Comparison of ENCODE assay signal across 18 mouse cellular contexts in genomic region chr19:8708954-8709353, GRCm38 (mm10). TPM values are rescaled to one million over a fixed set of nuclear protein-coding genes. Genes with fewer than 3 reads are reported as not detected.
DNase-seq lines count a peak whose midpoint lies in the region; ATAC-seq and TF ChIP-seq lines count a peak whose summit lies in the region.
"Had no signal": no experiment of that assay in that cellular context is flagged by ENCODE, and none has a peak within 500 bp of the region (broad histone marks: within the 10 kb centered on the region; RNA-seq: fewer than 3 reads in every experiment).

No protein-coding gene starts in this region.

- 0 out of 2 replicates have a peak overlapping the region, but pooled peaks have one; percentile 8 for H3K27ac ChIP-seq in intestine, embryonic 16.5 days (ENCODE audit: low read length)
- no peak overlapping the region; the same call in 1 of the 2 replicates for H3K27ac ChIP-seq in intestine, postnatal 0 days (ENCODE audit: low read depth, low read length)
- H3K27ac ChIP-seq in liver, embryonic 12.5 days = peak overlapping the region; percentile 59; the same call in 1 of the 2 replicates
- no peak overlapping the region for H3K27ac ChIP-seq in liver, embryonic 15.5 days (replicated peaks)
- no peak overlapping the region for H3K27ac ChIP-seq in midbrain, embryonic 14.5 days (replicated peaks; ENCODE audit: low read depth, low read length)
- H3K27ac ChIP-seq: embryonic facial prominence, embryonic 12.5 days; forebrain, embryonic 13.5 days; hindbrain, embryonic 10.5 days had no signal

- H3K36me3 ChIP-seq in intestine, embryonic 16.5 days (ENCODE audit: control insufficient read depth, insufficient read depth, low read length) = peaks cover 30% of the 10 kb centered on the region; the same call in 1 of the 2 replicates
- peaks cover 48% of the 10 kb centered on the region for H3K36me3 ChIP-seq in intestine, postnatal 0 days (ENCODE audit: control insufficient read depth, insufficient read depth)
- peaks cover 67% of the 10 kb centered on the region for H3K36me3 ChIP-seq in liver, embryonic 12.5 days
- H3K36me3 ChIP-seq in liver, embryonic 15.5 days (replicated peaks) = peaks cover 68% of the 10 kb centered on the region
- H3K36me3 ChIP-seq in midbrain, embryonic 14.5 days (ENCODE audit: control insufficient read depth, insufficient read depth, low read length) = peaks cover 46% of the 10 kb centered on the region

- H3K9me3 ChIP-seq in intestine, embryonic 16.5 days (ENCODE audit: control insufficient read depth, low read length) = no peaks in the 10 kb centered on the region
- H3K9me3 ChIP-seq in intestine, postnatal 0 days (ENCODE audit: control insufficient read depth) = no peaks in the 10 kb centered on the region
- H3K9me3 ChIP-seq in liver, embryonic 12.5 days (replicated peaks) = no peaks in the 10 kb centered on the region
- H3K9me3 ChIP-seq in liver, embryonic 15.5 days (replicated peaks) = no peaks in the 10 kb centered on the region
- H3K9me3 ChIP-seq in midbrain, embryonic 14.5 days (ENCODE audit: control insufficient read depth, low read length) = no peaks in the 10 kb centered on the region
- H3K9me3 ChIP-seq: embryonic facial prominence, embryonic 12.5 days; forebrain, embryonic 13.5 days; heart, embryonic 12.5 days; hindbrain, embryonic 10.5 days; hindbrain, embryonic 15.5 days had no signal

- 90% methylated on average over 8 of the region's 8 CpGs for WGBS in intestine, embryonic 16.5 days
- WGBS in intestine, postnatal 0 days = 89% methylated on average over 8 of the region's 8 CpGs
- WGBS in liver, embryonic 12.5 days (ENCODE audit: insufficient replicate concordance) = 87% methylated on average over 8 of the region's 8 CpGs
- WGBS in liver, embryonic 15.5 days (ENCODE audit: insufficient replicate concordance) = 87% methylated on average over 8 of the region's 8 CpGs
- WGBS in midbrain, embryonic 14.5 days = 95% methylated on average over 8 of the region's 8 CpGs

- no peak overlapping the region for H3K4me2 ChIP-seq in intestine, embryonic 16.5 days (ENCODE audit: low read depth, low read length)
- H3K4me2 ChIP-seq in intestine, postnatal 0 days (replicated peaks; ENCODE audit: low read depth) = no peak overlapping the region
- H3K4me2 ChIP-seq in liver, embryonic 12.5 days = peak overlapping the region; percentile 81
- H3K4me2 ChIP-seq in liver, embryonic 15.5 days = peak overlapping the region; percentile 19; the same call in 1 of the 2 replicates
- H3K4me2 ChIP-seq in midbrain, embryonic 14.5 days (ENCODE audit: low read length) = no peak overlapping the region
- H3K4me2 ChIP-seq: embryonic facial prominence, embryonic 12.5 days; forebrain, embryonic 13.5 days; heart, embryonic 12.5 days; hindbrain, embryonic 15.5 days had no signal

- no peak for TF ChIP-seq CTCF in intestine, postnatal 0 days (IDR thresholded peaks at IDR 0.05; ENCODE audit: low read depth)

- H3K9ac ChIP-seq in intestine, embryonic 16.5 days (ENCODE audit: low read depth, low read length) = no peak overlapping the region
- no peak overlapping the region for H3K9ac ChIP-seq in intestine, postnatal 0 days (ENCODE audit: low read depth, low read length)
- H3K9ac ChIP-seq in liver, embryonic 12.5 days = no peak overlapping the region
- H3K9ac ChIP-seq in liver, embryonic 15.5 days = no peak overlapping the region
- H3K9ac ChIP-seq in midbrain, embryonic 14.5 days (replicated peaks; ENCODE audit: low read length) = no peak overlapping the region
- H3K9ac ChIP-seq: embryonic facial prominence, embryonic 12.5 days; forebrain, embryonic 13.5 days; forebrain, postnatal 0 days; heart, embryonic 12.5 days; hindbrain, embryonic 15.5 days had no signal

- peaks cover 29% of the 10 kb centered on the region for H3K4me1 ChIP-seq in intestine, embryonic 16.5 days (ENCODE audit: control insufficient read depth, insufficient read depth, low read length)
- no peaks in the 10 kb centered on the region for H3K4me1 ChIP-seq in intestine, postnatal 0 days (replicated peaks; ENCODE audit: control insufficient read depth, insufficient read depth, low read length)
- H3K4me1 ChIP-seq in liver, embryonic 12.5 days = peaks cover 58% of the 10 kb centered on the region
- peaks cover 67% of the 10 kb centered on the region for H3K4me1 ChIP-seq in liver, embryonic 15.5 days (replicated peaks)
- peaks cover 20% of the 10 kb centered on the region for H3K4me1 ChIP-seq in midbrain, embryonic 14.5 days (ENCODE audit: control insufficient read depth, insufficient read depth, low read length)

- ATAC-seq in intestine, embryonic 16.5 days = no peak
- ATAC-seq in intestine, postnatal 0 days = no peak
- no peak for ATAC-seq in liver, embryonic 12.5 days
- no peak for ATAC-seq in liver, embryonic 15.5 days (ENCODE audit: insufficient read depth)
- no peak for ATAC-seq in midbrain, embryonic 14.5 days (ENCODE audit: low FRiP score, low TSS enrichment)
- ATAC-seq: forebrain, embryonic 13.5 days; forebrain, postnatal 0 days; inflammation-experienced regulatory T-cells, adult 6 months had no signal

- no peak overlapping the region for H3K4me3 ChIP-seq in intestine, embryonic 16.5 days (ENCODE audit: low read length)
- no peak overlapping the region for H3K4me3 ChIP-seq in intestine, postnatal 0 days (ENCODE audit: low read depth, low read length)
- H3K4me3 ChIP-seq in liver, embryonic 12.5 days = no peak overlapping the region
- no peak overlapping the region; the same call in 1 of the 2 replicates for H3K4me3 ChIP-seq in liver, embryonic 15.5 days (replicated peaks)
- H3K4me3 ChIP-seq in midbrain, embryonic 14.5 days (replicated peaks; ENCODE audit: low read depth, low read length) = no peak overlapping the region
- H3K4me3 ChIP-seq: embryonic facial prominence, embryonic 12.5 days; forebrain, embryonic 13.5 days; heart, embryonic 12.5 days; hindbrain, embryonic 10.5 days; hindbrain, embryonic 15.5 days had no signal

- H3K27me3 ChIP-seq in intestine, embryonic 16.5 days (replicated peaks; ENCODE audit: control insufficient read depth, insufficient read depth, low read length) = no peaks in the 10 kb centered on the region
- H3K27me3 ChIP-seq in intestine, postnatal 0 days (replicated peaks; ENCODE audit: control insufficient read depth, insufficient read depth, low read length) = no peaks in the 10 kb centered on the region
- H3K27me3 ChIP-seq in liver, embryonic 12.5 days (replicated peaks) = no peaks in the 10 kb centered on the region
- no peaks in the 10 kb centered on the region for H3K27me3 ChIP-seq in liver, embryonic 15.5 days
- no peaks in the 10 kb centered on the region for H3K27me3 ChIP-seq in midbrain, embryonic 14.5 days (ENCODE audit: control insufficient read depth, insufficient read depth, low read length)
- H3K27me3 ChIP-seq: embryonic facial prominence, embryonic 12.5 days; forebrain, embryonic 13.5 days; heart, embryonic 12.5 days; hindbrain, embryonic 15.5 days had no signal

- DNase-seq in midbrain, embryonic 14.5 days = no peak
- no peak for DNase-seq in yolk sac, embryonic 10.5 days (ENCODE audit: low spot score)
- DNase-seq: adrenal gland, postnatal 10 days; cerebellum, adult 11 months; cerebellum, adult 8-10 months; cerebellum, postnatal 25 days; forebrain, postnatal 0 days had no signal

RNA-seq across cellular contexts. Expression of gene Slc3a2, which starts 14.2 kb away (rescaled TPM):
- 211 and 225 TPM in 2 replicates for polyA plus RNA-seq in intestine, embryonic 16.5 days (2015; fragmentation: Nextera tagmentation; extraction: Ambion mirVana)
- polyA plus RNA-seq in intestine, postnatal 0 days (2015; fragmentation: Nextera tagmentation; extraction: Ambion mirVana) = 237 and 283 TPM in 2 replicates
- polyA plus RNA-seq in liver, embryonic 12.5 days (2016; fragmentation: Nextera tagmentation; extraction: Ambion mirVana) = 133 and 141 TPM in 2 replicates
- 124 and 132 TPM in 2 replicates for polyA plus RNA-seq in liver, embryonic 15.5 days (2015; fragmentation: Nextera tagmentation; extraction: Ambion mirVana)
- polyA plus RNA-seq in midbrain, embryonic 14.5 days (2014; fragmentation: Nextera tagmentation; extraction: Ambion mirVana) = 157 TPM in 2 replicates

RNA-seq across cellular contexts. Expression of gene Wdr74, which starts 26.7 kb away (rescaled TPM):
- 78.1 and 88.7 TPM in 2 replicates for polyA plus RNA-seq in intestine, embryonic 16.5 days (2015; fragmentation: Nextera tagmentation; extraction: Ambion mirVana)
- polyA plus RNA-seq in intestine, postnatal 0 days (2015; fragmentation: Nextera tagmentation; extraction: Ambion mirVana) = 32.8 and 33.4 TPM in 2 replicates
- 87.1 and 95.9 TPM in 2 replicates for polyA plus RNA-seq in liver, embryonic 12.5 days (2016; fragmentation: Nextera tagmentation; extraction: Ambion mirVana)
- 48.8 and 53.0 TPM in 2 replicates for polyA plus RNA-seq in liver, embryonic 15.5 days (2015; fragmentation: Nextera tagmentation; extraction: Ambion mirVana)
- 89.1 and 95.7 TPM in 2 replicates for polyA plus RNA-seq in midbrain, embryonic 14.5 days (2014; fragmentation: Nextera tagmentation; extraction: Ambion mirVana)

RNA-seq across cellular contexts. Expression of gene 1700092M07Rik, which starts 31.6 kb away (rescaled TPM):
- polyA plus RNA-seq in intestine, embryonic 16.5 days (2015; fragmentation: Nextera tagmentation; extraction: Ambion mirVana) = 0.91 and 1.6 TPM in 2 replicates
- polyA plus RNA-seq in intestine, postnatal 0 days (2015; fragmentation: Nextera tagmentation; extraction: Ambion mirVana) = 0.50 and 0.56 TPM in 2 replicates
- 2.1 and 2.3 TPM in 2 replicates for polyA plus RNA-seq in liver, embryonic 12.5 days (2016; fragmentation: Nextera tagmentation; extraction: Ambion mirVana)
- 0.43 and 0.62 TPM in 2 replicates for polyA plus RNA-seq in liver, embryonic 15.5 days (2015; fragmentation: Nextera tagmentation; extraction: Ambion mirVana)
- 0.97 and 1.1 TPM in 2 replicates for polyA plus RNA-seq in midbrain, embryonic 14.5 days (2014; fragmentation: Nextera tagmentation; extraction: Ambion mirVana)
- polyA plus RNA-seq: cortical plate, adult 2 months had no signal

RNA-seq across cellular contexts. Expression of gene Stx5a, which starts 32.3 kb away (rescaled TPM):
- 120 and 124 TPM in 2 replicates for polyA plus RNA-seq in intestine, embryonic 16.5 days (2015; fragmentation: Nextera tagmentation; extraction: Ambion mirVana)
- polyA plus RNA-seq in intestine, postnatal 0 days (2015; fragmentation: Nextera tagmentation; extraction: Ambion mirVana) = 83.4 and 89.2 TPM in 2 replicates
- 56.2 and 58.4 TPM in 2 replicates for polyA plus RNA-seq in liver, embryonic 12.5 days (2016; fragmentation: Nextera tagmentation; extraction: Ambion mirVana)
- 53.5 and 53.8 TPM in 2 replicates for polyA plus RNA-seq in liver, embryonic 15.5 days (2015; fragmentation: Nextera tagmentation; extraction: Ambion mirVana)
- 102 and 110 TPM in 2 replicates for polyA plus RNA-seq in midbrain, embryonic 14.5 days (2014; fragmentation: Nextera tagmentation; extraction: Ambion mirVana)

RNA-seq across cellular contexts. Expression of gene Chrm1, which starts 45.4 kb away (rescaled TPM):
- 1.2 TPM in 2 replicates for polyA plus RNA-seq in intestine, embryonic 16.5 days (2015; fragmentation: Nextera tagmentation; extraction: Ambion mirVana)
- polyA plus RNA-seq in intestine, postnatal 0 days (2015; fragmentation: Nextera tagmentation; extraction: Ambion mirVana) = 0.78 and 0.98 TPM in 2 replicates
- polyA plus RNA-seq in liver, embryonic 12.5 days (2016; fragmentation: Nextera tagmentation; extraction: Ambion mirVana) = not detected in 2 replicates
- polyA plus RNA-seq in liver, embryonic 15.5 days (2015; fragmentation: Nextera tagmentation; extraction: Ambion mirVana) = 0.02 TPM in 1 of 2 replicates, not detected in the other
- polyA plus RNA-seq in midbrain, embryonic 14.5 days (2014; fragmentation: Nextera tagmentation; extraction: Ambion mirVana) = 0.19 and 0.45 TPM in 2 replicates
- polyA plus RNA-seq: heart, embryonic 12.5 days; inflammation-experienced regulatory T-cells, adult 6 months had no signal

Comparison
In these comparisons a context has a peak if more than half of its experiments do, and no peak if none do; other contexts are left out.
1. H3K27ac ChIP-seq: peak in intestine, embryonic 16.5 days (single experiment) and liver, embryonic 12.5 days (single experiment); none in intestine, postnatal 0 days (single experiment), liver, embryonic 15.5 days (single experiment) and midbrain, embryonic 14.5 days (single experiment).
2. H3K4me2 ChIP-seq: peak in liver, embryonic 12.5 days (single experiment) and liver, embryonic 15.5 days (single experiment); none in intestine, embryonic 16.5 days (single experiment), intestine, postnatal 0 days (single experiment) and midbrain, embryonic 14.5 days (single experiment).